Mouse (Mus musculus) forebrain, embryonic 11.5 days (tissue): ENCODE data around the gene Narf. TPM values are rescaled to one million over a fixed set of nuclear protein-coding genes. Genes with fewer than 3 reads are reported as not detected.

Experiments used
- ATAC-seq: fragments of 200-750 bp; cut with Nextera tagmentation; replicated peaks from 2 replicates; pipeline ENCODE4 v1.8.0; 2017; ENCODE audit warnings: moderate TSS enrichment; ENCODE audit not compliant: low FRiP score
- DNase-seq: peaks from one replicate; pipeline ENCODE4 v3.0.0-alpha.2; 2017; ENCODE audit warnings: low spot score
- H3K27ac ChIP-seq: fragments of 300-500 bp; sonication (generic); 2 replicates; pipeline ENCODE4 v1.5.1; 2014; ENCODE audit warnings: low read depth, low read length
- H3K27me3 ChIP-seq: fragments of 300-500 bp; sonication (generic); 2 replicates; pipeline ENCODE4 v1.6.1; 2014; ENCODE audit warnings: mild to moderate bottlenecking, low read length, mixed read lengths; ENCODE audit not compliant: control insufficient read depth, insufficient read depth
- H3K36me3 ChIP-seq: fragments of 300-500 bp; sonication (generic); 2 replicates; pipeline ENCODE4 v1.6.1; 2014; ENCODE audit warnings: mild to moderate bottlenecking, low read length, moderate library complexity, mixed read lengths; ENCODE audit not compliant: control insufficient read depth, insufficient read depth
- H3K4me1 ChIP-seq: fragments of 300-500 bp; sonication (generic); replicated peaks from 2 replicates; pipeline ENCODE4 v1.6.1; 2014; ENCODE audit warnings: low read length, mixed read lengths; ENCODE audit not compliant: control insufficient read depth, insufficient read depth
- H3K4me2 ChIP-seq: fragments of 300-500 bp; sonication (generic); 2 replicates; pipeline ENCODE4 v1.6.1; 2014; ENCODE audit warnings: low read depth, mild to moderate bottlenecking, low read length, moderate library complexity, mixed read lengths; ENCODE audit not compliant: severe bottlenecking
- H3K4me3 ChIP-seq: fragments of 300-500 bp; sonication (generic); 2 replicates; pipeline ENCODE4 v1.5.1; 2014; ENCODE audit warnings: low read depth, low read length
- H3K9ac ChIP-seq: fragments of 300-500 bp; sonication (generic); 2 replicates; pipeline ENCODE4 v1.6.1; 2014; ENCODE audit warnings: low read length
- H3K9me3 ChIP-seq: fragments of 300-500 bp; sonication (generic); 2 replicates; pipeline ENCODE4 v1.6.1; 2016; ENCODE audit warnings: low read length, mixed read lengths; ENCODE audit not compliant: control insufficient read depth
- whole genome bisulfite sequencing: fragments of 180-500 bp; shearing (Covaris S2); extraction: QIAGEN DNeasy Blood & Tissue Kit; methylation state at CpG from one replicate; pipeline ENCODE4 v1.1.7; 2014; 5-methylcytosine and 5-hydroxymethylcytosine counted together
- polyA plus RNA-seq: library from polyadenylated mRNA; unstranded; fragments of >200 nt; fragmentation: Nextera tagmentation; extraction: Ambion mirVana; gene quantifications from 2 replicates; pipeline ENCODE4 v1.2.1, GENCODE M21; 2014

The Narf gene
- polyA plus RNA-seq: 58.9 and 70.1 TPM in 2 replicates

GRCm38 (mm10) chr11:121236564-121237344, at the start of gene Narf:
Gene Narf (plus strand): TSS chr11:121237253.
- H3K27me3 ChIP-seq: no peaks in the 10 kb centered on the region
- peak within 1 kb of the TSS; percentile 73 for H3K4me3 ChIP-seq
- peak within 1 kb of the TSS; percentile 61 for H3K4me2 ChIP-seq
- no peaks in the 10 kb centered on the region for H3K9me3 ChIP-seq
- H3K36me3 ChIP-seq: no peaks in the 10 kb centered on the region
- peaks cover 7% of the 10 kb centered on the region for H3K4me1 ChIP-seq
- H3K9ac ChIP-seq: peak within 1 kb of the TSS; percentile 82
- DNase-seq (peak; percentile 99), ATAC-seq (peak; percentile 100)
- peak within 1 kb of the TSS; percentile 99 for H3K27ac ChIP-seq
- under 1% methylated on average over 50 of the region's 50 CpGs for WGBS

GRCm38 (mm10) chr11:121189681-121190080, 47.4 kb upstream of the Narf start:
- Histone ChIP-seq H3K27ac (no peak overlapping the region), H3K27me3 (no peaks in the 10 kb centered on the region), H3K4me1 (no peaks in the 10 kb centered on the region), H3K9ac (no peak overlapping the region), H3K36me3 (no peaks in the 10 kb centered on the region), H3K4me2 (no peak overlapping the region), H3K4me3 (no peak overlapping the region), H3K9me3 (no peaks in the 10 kb centered on the region)
- no peak for ATAC-seq
- no peak for DNase-seq
- 88% methylated on average over 3 of the region's 3 CpGs for WGBS

- H3K9me3 ChIP-seq: no peaks in the 10 kb centered on the region
- no peak overlapping the region for H3K4me3 ChIP-seq
- H3K4me1 ChIP-seq: no peaks in the 10 kb centered on the region
- no peaks in the 10 kb centered on the region for H3K27me3 ChIP-seq
- no peak overlapping the region for H3K9ac ChIP-seq
- WGBS: 79% methylated on average over 2 of the region's 2 CpGs
- H3K36me3 ChIP-seq: no peaks in the 10 kb centered on the region
- H3K27ac ChIP-seq: no peak overlapping the region
- H3K4me2 ChIP-seq: no peak overlapping the region
- no peak for ATAC-seq
- DNase-seq: no peak
These were observed 44.3 kb upstream of the Narf start for GRCm38 (mm10) chr11:121192742-121193141.

- Histone ChIP-seq H3K9me3 (no peaks in the 10 kb centered on the region), H3K4me3 (no peak overlapping the region), H3K27ac (no peak overlapping the region), H3K9ac (no peak overlapping the region), H3K27me3 (no peaks in the 10 kb centered on the region), H3K36me3 (no peaks in the 10 kb centered on the region), H3K4me2 (no peak overlapping the region), H3K4me1 (no peaks in the 10 kb centered on the region)
- ATAC-seq: no peak
- 85% methylated on average over 3 of the region's 3 CpGs for WGBS
- no peak for DNase-seq
These were observed 43.6 kb upstream of the Narf start for GRCm38 (mm10) chr11:121193415-121193814.

- no peak overlapping the region for H3K27ac ChIP-seq
- H3K4me1 ChIP-seq: no peaks in the 10 kb centered on the region
- 59% methylated on average over 2 of the region's 2 CpGs for WGBS
- no peak for DNase-seq
- no peak for ATAC-seq
- H3K4me2 ChIP-seq: no peak overlapping the region
- no peaks in the 10 kb centered on the region for H3K9me3 ChIP-seq
- H3K4me3 ChIP-seq: no peak overlapping the region
- no peaks in the 10 kb centered on the region for H3K36me3 ChIP-seq
- H3K27me3 ChIP-seq: no peaks in the 10 kb centered on the region
- H3K9ac ChIP-seq: no peak overlapping the region
These were observed 38.4 kb upstream of the Narf start for GRCm38 (mm10) chr11:121198622-121199021.

- Histone ChIP-seq H3K4me1 (0 out of 2 replicates have a peak, but pooled peaks cover 2% of the 10 kb centered on the region), H3K9me3 (no peaks in the 10 kb centered on the region), H3K36me3 (no peaks in the 10 kb centered on the region), H3K27me3 (no peaks in the 10 kb centered on the region), H3K9ac (no peak overlapping the region), H3K27ac (no peak overlapping the region), H3K4me2 (no peak overlapping the region), H3K4me3 (no peak overlapping the region)
- ATAC-seq (no peak), DNase-seq (no peak)
- WGBS: 81% methylated on average over 4 of the region's 4 CpGs
These were observed 37.2 kb upstream of the Narf start for GRCm38 (mm10) chr11:121199851-121200250.

- ATAC-seq: no peak
- Histone ChIP-seq H3K9ac (no peak overlapping the region), H3K4me2 (no peak overlapping the region), H3K4me3 (no peak overlapping the region), H3K36me3 (no peaks in the 10 kb centered on the region), H3K27me3 (no peaks in the 10 kb centered on the region), H3K9me3 (no peaks in the 10 kb centered on the region), H3K27ac (no peak overlapping the region), H3K4me1 (0 out of 2 replicates have a peak, but pooled peaks cover 2% of the 10 kb centered on the region)
- 93% methylated on average over 6 of the region's 6 CpGs for WGBS
- no peak for DNase-seq
These were observed 36.3 kb upstream of the Narf start for GRCm38 (mm10) chr11:121200781-121201180.

- no peak overlapping the region for H3K27ac ChIP-seq
- no peak overlapping the region for H3K4me3 ChIP-seq
- DNase-seq: no peak
- no peak overlapping the region for H3K9ac ChIP-seq
- no peaks in the 10 kb centered on the region for H3K9me3 ChIP-seq
- 74% methylated on average over 11 of the region's 11 CpGs for WGBS
- no peak for ATAC-seq
- 0 out of 2 replicates have a peak, but pooled peaks cover 2% of the 10 kb centered on the region for H3K4me1 ChIP-seq
- H3K27me3 ChIP-seq: no peaks in the 10 kb centered on the region
- H3K36me3 ChIP-seq: no peaks in the 10 kb centered on the region
- H3K4me2 ChIP-seq: no peak overlapping the region
These were observed 35.4 kb upstream of the Narf start for GRCm38 (mm10) chr11:121201436-121202198.
